ENCODE assay signal across 32 mouse cellular contexts in the genomic region with DNA sequence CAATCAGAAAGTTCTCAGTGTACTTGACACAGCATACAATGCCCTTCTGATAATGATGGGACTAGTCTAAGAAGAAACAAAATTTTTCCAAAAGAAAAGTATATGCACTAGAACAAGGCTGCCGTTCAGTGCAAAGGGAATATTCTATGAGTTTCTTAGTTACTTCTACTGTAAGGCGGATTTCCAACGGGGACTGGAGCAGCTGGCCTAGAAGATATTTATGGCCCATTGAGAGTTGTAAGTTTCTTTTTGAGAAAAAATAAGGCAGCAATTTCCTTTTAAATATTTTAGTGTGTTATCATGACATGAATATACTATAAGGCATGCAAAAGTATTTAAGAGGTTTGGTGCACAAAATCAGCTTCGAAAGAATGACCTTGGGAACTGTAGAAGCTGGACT.
"Had no signal": no experiment of that assay in that cellular context is flagged by ENCODE, and none has a peak within 500 bp of the region (broad histone marks: within the 10 kb centered on the region; RNA-seq: fewer than 3 reads in every experiment).

No protein-coding gene starts in this region.

- H3K36me3 ChIP-seq: limb, embryonic 10.5 days; limb, embryonic 12.5 days; limb, embryonic 13.5 days; limb, embryonic 15.5 days; liver, embryonic 12.5 days; liver, embryonic 13.5 days; liver, embryonic 15.5 days; lung, embryonic 15.5 days; midbrain, embryonic 10.5 days; midbrain, embryonic 12.5 days; midbrain, embryonic 13.5 days; midbrain, embryonic 15.5 days; neural tube, embryonic 12.5 days had no signal

- H3K27me3 ChIP-seq: limb, embryonic 12.5 days; limb, embryonic 13.5 days; limb, embryonic 15.5 days; liver, embryonic 12.5 days; liver, embryonic 13.5 days; liver, embryonic 15.5 days; lung, embryonic 15.5 days; megakaryocyte, embryonic 14.5 days; midbrain, embryonic 12.5 days; midbrain, embryonic 13.5 days; midbrain, embryonic 15.5 days; neural tube, embryonic 12.5 days had no signal

- DNase-seq: left cerebral cortex, postnatal 4 days; liver; liver, embryonic 13.5 days; liver, postnatal 0 days; lung, adult 18-20 months; lung, adult 2 months; lung, embryonic 14.5 days; lung, postnatal 10 days; lung, postnatal 14 days; lung, postnatal 36 days; lung, postnatal 4 days; midbrain, embryonic 14.5 days had no signal

- H3K4me1 ChIP-seq: limb, embryonic 10.5 days; limb, embryonic 12.5 days; limb, embryonic 13.5 days; limb, embryonic 15.5 days; liver, embryonic 12.5 days; liver, embryonic 13.5 days; liver, embryonic 15.5 days; lung, embryonic 15.5 days; megakaryocyte, embryonic 14.5 days; midbrain, embryonic 10.5 days; midbrain, embryonic 12.5 days; midbrain, embryonic 13.5 days; midbrain, embryonic 15.5 days; neural tube, embryonic 12.5 days had no signal

- H3K27ac ChIP-seq: limb, embryonic 10.5 days; limb, embryonic 12.5 days; limb, embryonic 13.5 days; limb, embryonic 15.5 days; liver, embryonic 12.5 days; liver, embryonic 13.5 days; liver, embryonic 14.5 days; liver, embryonic 15.5 days; lung, embryonic 15.5 days; macrophage; midbrain, embryonic 10.5 days; midbrain, embryonic 12.5 days; midbrain, embryonic 13.5 days; midbrain, embryonic 15.5 days; neural tube, embryonic 12.5 days had no signal

- H3K9ac ChIP-seq: limb, embryonic 12.5 days; limb, embryonic 13.5 days; limb, embryonic 15.5 days; liver, embryonic 12.5 days; liver, embryonic 13.5 days; liver, embryonic 14.5 days; liver, embryonic 15.5 days; liver, postnatal 0 days; lung, embryonic 14.5 days; lung, embryonic 15.5 days; midbrain, embryonic 12.5 days; midbrain, embryonic 13.5 days; midbrain, embryonic 15.5 days; neural tube, embryonic 12.5 days had no signal

- ATAC-seq: liver, embryonic 12.5 days; liver, postnatal 0 days; lung, postnatal 0 days; midbrain, embryonic 13.5 days; midbrain, embryonic 15.5 days; midbrain, embryonic 16.5 days had no signal

- H3K9me3 ChIP-seq: limb, embryonic 10.5 days; limb, embryonic 12.5 days; limb, embryonic 13.5 days; limb, embryonic 15.5 days; liver, embryonic 12.5 days; liver, embryonic 13.5 days; liver, embryonic 15.5 days; lung, embryonic 15.5 days; megakaryocyte, embryonic 14.5 days; midbrain, embryonic 10.5 days; midbrain, embryonic 12.5 days; midbrain, embryonic 13.5 days; midbrain, embryonic 15.5 days; neural tube, embryonic 12.5 days had no signal

- H3K4me3 ChIP-seq: limb, embryonic 10.5 days; limb, embryonic 12.5 days; limb, embryonic 13.5 days; limb, embryonic 15.5 days; liver, embryonic 12.5 days; liver, embryonic 13.5 days; liver, embryonic 15.5 days; lung, embryonic 15.5 days; megakaryocyte, embryonic 14.5 days; midbrain, embryonic 10.5 days; midbrain, embryonic 12.5 days; midbrain, embryonic 13.5 days; midbrain, embryonic 15.5 days; myocyte; neural tube, embryonic 12.5 days had no signal

- H3K4me2 ChIP-seq: limb, embryonic 12.5 days; limb, embryonic 13.5 days; limb, embryonic 15.5 days; liver, embryonic 11.5 days; liver, embryonic 12.5 days; liver, embryonic 13.5 days; liver, embryonic 15.5 days; lung, embryonic 14.5 days; lung, embryonic 15.5 days; midbrain, embryonic 11.5 days; midbrain, embryonic 12.5 days; midbrain, embryonic 13.5 days; midbrain, embryonic 15.5 days; neural tube, embryonic 12.5 days had no signal
